Mouse (Mus musculus) yolk sac, embryonic 10.5 days (tissue): ENCODE results near the gene Tor3a.
"Not testable (repeated sequence)": the region's sequence is repeated elsewhere in the genome, so short reads cannot be mapped to it uniquely, and the experiment has no call there.

Experiments
- DNase-seq: peaks from one replicate; pipeline ENCODE4 v3.0.0-alpha.2; 2017; ENCODE audit warnings: low spot score

The Tor3a gene

GRCm38 (mm10) chr1:156671921-156672320, 2.2 kb downstream of the Tor3a start:
- no peak for DNase-seq

GRCm38 (mm10) chr1:156669208-156669983, 4.8 kb downstream of the Tor3a start:
- DNase-seq: no peak

- no peak for DNase-seq
These were observed 5.6 kb downstream of the Tor3a start for GRCm38 (mm10) chr1:156668602-156669001.

- DNase-seq: no peak
These were observed 6.8 kb downstream of the Tor3a start for GRCm38 (mm10) chr1:156667141-156667926.

DNA sequence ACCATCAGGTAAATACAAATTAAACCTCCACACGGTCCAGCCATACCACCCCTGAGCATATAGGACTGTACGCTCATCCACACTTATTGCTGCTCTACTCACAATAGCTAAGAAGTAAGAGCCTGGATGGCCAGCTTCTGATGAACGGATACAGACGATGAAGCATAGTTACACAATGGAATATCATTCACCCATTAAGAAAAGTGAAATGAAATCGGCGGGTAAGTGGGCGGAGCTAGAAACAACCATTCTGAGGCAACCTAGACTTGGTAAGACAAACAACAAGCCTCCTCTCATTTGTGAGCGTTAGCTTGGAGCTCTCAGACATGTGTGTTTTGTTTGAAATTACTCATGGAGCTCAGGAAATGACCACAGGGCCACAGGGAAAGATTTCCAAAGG, 8.4 kb downstream of the Tor3a start:
- no peak for DNase-seq

GRCm38 (mm10) chr1:156660660-156661236, 13.4 kb downstream of the Tor3a start:
- not testable (repeated sequence) for DNase-seq

GRCm38 (mm10) chr1:156659906-156660659, 14.1 kb downstream of the Tor3a start:
- DNase-seq: no peak

DNA sequence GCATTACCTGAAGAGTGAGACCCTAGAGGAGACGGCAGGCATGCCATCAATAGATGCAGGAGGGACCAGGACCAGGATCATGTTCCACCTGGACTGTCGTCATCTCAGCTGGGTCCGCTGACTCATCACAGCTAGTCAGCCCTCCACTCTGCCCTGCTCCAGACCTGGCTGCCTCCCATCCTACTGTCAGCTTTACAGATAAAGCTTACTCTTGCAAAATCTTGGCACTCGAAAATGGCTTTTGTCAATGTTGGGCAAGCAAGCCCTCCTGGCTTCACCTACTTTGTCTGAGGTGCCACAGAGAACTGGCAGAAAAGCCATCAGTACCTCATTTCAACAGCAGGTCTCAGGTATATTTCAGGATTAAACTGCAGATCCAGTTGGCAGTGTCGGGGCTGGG, 15.5 kb downstream of the Tor3a start:
- DNase-seq: no peak

DNA sequence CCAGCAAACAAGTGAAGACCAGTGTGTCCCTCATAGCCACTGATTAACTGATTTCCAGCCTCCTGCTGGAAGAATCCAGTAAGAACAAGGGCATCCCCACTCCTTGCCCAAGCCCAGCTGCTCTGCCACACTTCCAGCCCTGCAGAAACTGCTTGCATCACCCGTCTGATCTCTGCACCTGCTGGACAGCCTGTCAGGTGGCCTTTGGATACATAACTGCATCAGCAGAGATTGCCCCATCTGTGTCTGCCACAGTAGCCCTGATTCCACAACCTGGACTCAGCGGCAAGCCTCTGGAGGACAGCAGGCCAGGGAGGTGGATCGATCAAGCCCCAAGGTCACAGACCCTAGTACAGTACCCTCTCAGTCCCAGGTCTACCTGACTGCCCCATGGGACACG, 16.6 kb downstream of the Tor3a start:
- no peak for DNase-seq

GRCm38 (mm10) chr1:156654735-156655530, 19.2 kb downstream of the Tor3a start:
- DNase-seq: no peak

DNA sequence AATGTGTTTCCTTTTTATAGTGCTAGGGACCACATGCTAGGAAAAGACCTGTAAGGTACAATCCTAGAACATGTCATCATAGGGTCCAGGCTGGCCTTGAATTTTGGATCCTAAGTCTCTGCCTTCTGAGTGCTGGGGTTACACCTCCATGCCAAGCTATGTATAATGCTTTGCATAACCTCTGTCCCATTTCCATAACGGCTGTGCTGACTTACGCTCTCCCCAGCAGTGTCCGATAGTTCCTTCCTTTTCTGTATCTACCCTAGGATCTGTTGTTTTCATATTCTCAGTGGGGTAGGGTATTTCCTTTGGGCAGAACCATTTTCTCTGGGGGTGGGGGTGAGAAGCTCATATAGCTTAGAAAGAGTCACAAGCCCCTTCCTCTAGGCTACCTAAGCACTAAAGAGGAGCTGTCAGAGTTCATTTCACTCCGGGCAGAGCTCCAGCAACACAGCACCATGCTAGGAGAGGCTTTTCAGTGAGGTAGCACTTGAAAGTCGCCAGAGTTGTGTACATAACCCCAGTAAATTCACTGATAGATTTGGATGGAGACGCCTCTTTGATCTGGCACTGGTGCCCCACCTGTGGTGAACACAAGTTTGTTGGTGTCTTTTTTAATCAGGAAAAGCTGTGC, 21.9 kb downstream of the Tor3a start:
- DNase-seq: no peak

DNA sequence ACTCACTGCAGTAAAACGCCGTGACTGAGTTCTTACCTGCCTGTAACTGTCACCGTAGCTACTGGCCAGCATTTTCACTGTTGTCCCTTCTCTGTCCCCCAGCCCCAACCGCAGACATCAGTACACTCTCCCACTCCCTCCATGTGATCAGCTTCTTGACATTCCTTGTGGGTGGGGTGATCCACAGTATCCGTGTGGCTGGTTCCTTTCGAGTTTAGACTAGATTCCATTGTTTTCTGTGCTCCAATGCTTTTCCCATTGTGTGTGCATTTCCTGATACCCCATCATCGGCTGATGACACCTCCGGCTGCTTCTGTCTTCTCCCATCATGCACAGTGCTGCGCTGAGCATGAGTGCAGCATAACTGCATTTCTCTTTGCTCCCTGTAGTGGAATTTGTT, 23.5 kb downstream of the Tor3a start:
- no peak for DNase-seq

DNA sequence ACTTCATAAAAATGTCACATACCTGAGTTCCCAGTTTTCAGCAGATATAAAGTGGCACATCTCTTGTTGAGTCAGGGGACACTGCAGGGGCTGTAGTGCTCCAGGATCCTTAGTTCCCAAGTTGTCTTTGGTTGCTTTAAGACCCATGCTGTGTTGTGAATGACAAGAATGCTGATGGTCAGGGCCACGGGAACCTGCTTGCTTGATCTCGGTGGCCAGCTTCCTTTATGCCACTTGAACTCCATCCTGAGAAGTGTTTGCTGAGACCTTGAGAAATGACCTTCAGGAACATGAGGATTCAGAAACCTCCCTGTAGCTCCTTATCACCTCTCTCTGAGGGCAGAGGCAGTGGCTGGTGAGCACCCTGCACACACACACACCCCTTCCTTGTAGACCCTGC, 25.5 kb downstream of the Tor3a start:
- DNase-seq: no peak

DNA sequence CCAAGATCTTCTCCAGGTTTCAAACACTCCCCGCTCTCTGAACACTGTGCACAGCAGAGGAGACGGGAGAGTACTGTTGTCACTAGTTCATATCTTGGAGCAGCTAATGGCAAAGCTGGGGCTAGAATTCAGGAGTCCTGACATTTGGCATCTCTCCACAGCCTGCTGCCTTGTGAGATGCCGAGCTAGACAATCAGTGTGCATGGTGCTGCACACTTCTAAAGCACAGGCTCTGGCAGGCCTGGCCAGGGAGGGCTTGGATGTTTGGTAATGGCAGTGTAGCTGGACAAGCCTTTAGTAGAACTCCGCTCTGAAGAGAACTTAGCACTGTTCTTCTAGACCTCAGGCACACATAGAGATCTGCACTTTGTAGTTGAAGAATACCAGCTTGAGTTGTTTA, 28.2 kb downstream of the Tor3a start:
- DNase-seq: no peak

DNA sequence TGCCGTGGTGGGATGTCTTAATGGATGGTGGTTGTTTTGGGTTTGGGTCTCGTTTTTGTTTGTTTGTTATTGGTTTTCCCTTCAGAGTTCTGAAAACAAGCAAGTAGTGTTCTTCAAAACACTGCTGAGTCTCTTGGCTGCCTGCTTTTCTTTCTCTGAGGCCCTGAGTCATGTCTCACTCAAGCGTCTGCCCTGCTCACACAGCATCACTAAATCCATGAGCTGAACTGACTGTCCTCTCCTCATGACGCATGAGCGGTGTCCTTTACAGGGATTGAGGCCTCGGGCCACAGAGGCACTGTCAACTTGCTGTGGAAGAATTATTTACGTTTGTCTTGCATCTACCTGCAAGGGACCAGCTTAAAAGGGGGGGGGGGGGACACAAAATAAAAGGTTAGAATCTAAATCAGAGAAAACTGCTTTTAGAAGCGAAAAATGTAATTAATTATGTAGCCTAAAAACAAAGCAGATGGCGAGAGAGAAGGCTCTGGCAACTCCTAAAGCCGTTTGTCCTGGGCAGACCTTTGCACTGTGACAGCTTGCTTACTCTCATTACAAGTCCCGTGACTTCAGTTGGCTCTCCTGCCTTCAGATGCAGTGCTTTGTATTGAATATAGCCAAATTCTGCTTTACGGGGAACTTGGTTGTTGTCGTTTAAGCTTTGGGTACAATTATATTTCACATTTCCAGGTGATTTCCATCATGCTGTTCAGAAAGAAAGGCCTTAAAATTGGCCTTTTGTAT, 29.2 kb downstream of the Tor3a start:
- DNase-seq: peak; percentile 31

- no peak for DNase-seq
These were observed 30.1 kb downstream of the Tor3a start for GRCm38 (mm10) chr1:156644061-156644460.

- no peak for DNase-seq
These were observed 31.3 kb downstream of the Tor3a start for GRCm38 (mm10) chr1:156642813-156643212.

- DNase-seq: no peak
These were observed 32.3 kb downstream of the Tor3a start for GRCm38 (mm10) chr1:156641808-156642207.

DNA sequence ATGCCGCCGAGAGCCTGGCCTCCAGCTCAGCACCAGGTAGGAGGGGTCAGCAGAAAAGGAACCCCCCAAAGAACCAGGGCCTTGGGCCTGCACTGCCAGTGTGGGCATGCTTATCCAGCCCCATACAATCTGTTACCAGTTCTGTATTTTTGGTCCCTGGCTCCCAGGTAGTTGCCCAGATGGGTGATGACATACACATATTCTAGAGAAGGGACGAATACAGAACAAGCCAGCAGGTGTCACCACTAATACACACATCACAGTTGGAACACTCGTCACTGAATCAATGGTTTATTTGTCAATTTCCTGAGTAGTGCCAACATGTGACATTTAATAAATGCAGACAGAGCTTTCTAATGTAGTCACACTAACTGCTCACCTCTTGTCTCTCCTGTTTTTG, 33.6 kb downstream of the Tor3a start:
- no peak for DNase-seq

DNA sequence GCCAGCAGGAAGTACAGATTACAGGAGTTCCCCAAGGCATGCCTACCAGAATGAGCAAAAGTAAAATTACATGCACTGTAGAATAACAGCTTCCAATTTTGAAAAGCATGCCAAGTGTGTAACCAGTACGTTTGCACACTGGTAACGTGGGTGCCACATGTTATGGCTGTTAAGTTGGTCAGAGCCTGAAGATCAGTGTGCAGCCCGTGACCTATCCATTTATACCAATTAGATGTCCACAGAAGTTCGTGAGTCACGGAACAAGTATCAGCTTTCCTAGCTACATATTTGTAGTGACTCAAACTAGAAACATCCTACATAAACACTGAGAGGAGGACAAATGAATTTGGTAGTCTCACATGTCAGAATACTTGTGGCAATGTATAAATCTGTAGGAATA, 34.7 kb downstream of the Tor3a start:
- no peak for DNase-seq
